Mouse (Mus musculus): Measurements from ENCODE around the gene Gm11060.

The Gm11060 gene

GRCm38 (mm10) chr2:105091718-105092117 lies at the start of gene Gm11060:
Gm11060 (plus strand) TSS chr2:105092018.
- no peak for DNase-seq (ENCODE audit: low spot score)

- no peak for DNase-seq (ENCODE audit: low spot score)
Observed at GRCm38 (mm10) chr2:105043152-105043551, 48.7 kb upstream of the Gm11060 start.

GRCm38 (mm10) chr2:105048301-105048700 lies 43.5 kb upstream of the Gm11060 start:
- no peak for DNase-seq (ENCODE audit: low spot score)

DNA sequence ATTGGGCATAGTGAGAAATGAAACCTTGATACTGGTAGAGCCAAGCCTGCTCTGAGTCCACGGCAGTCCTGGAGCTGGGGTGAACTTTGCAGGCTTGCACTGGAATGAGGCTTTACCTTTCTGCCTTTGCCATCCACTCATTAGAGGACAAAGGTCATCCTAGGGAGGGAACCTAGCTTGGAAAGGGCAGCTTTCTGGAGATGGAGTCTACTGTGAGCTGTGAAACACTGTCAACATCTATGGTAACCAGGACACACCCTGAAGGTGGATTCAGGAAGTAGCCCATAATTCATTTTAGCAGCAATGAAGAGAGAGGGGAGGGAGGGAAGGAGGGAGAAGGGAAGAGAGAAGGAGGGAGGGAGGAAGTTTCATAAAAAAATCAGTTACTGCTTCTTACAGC lies 36.3 kb upstream of the Gm11060 start:
- no peak for DNase-seq (ENCODE audit: low spot score)

GRCm38 (mm10) chr2:105058577-105059116 lies 33.2 kb upstream of the Gm11060 start:
- no peak for DNase-seq (ENCODE audit: low spot score)

- no peak for DNase-seq (ENCODE audit: low spot score)
Observed at GRCm38 (mm10) chr2:105062741-105063372, 29.0 kb upstream of the Gm11060 start.

GRCm38 (mm10) chr2:105072496-105072895 lies 19.3 kb upstream of the Gm11060 start:
- peak; percentile 22 for DNase-seq (ENCODE audit: low spot score)

DNA sequence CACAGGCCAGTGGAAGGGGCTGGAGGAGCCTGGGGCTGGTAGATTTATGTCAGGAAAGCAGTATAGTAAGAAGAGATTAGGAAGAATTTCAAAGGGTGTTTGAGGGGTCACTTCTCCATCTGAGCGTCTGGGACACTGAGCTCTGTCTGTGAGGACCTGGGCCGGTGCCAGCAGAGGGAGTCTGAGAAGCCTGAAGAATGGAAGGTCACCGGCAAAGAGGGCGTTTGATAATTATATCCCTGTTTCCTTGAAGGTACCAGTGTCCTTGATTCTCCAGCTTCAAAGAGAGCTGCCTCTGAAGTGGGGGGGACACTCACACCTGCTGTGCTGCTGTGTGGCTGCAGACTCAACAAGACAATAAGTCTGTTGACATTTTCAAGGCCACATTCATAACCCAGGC lies 17.6 kb upstream of the Gm11060 start:
- DNase-seq (ENCODE audit: low spot score) = no peak

GRCm38 (mm10) chr2:105075809-105076208 lies 16.0 kb upstream of the Gm11060 start:
- no peak for DNase-seq (ENCODE audit: low spot score)

DNA sequence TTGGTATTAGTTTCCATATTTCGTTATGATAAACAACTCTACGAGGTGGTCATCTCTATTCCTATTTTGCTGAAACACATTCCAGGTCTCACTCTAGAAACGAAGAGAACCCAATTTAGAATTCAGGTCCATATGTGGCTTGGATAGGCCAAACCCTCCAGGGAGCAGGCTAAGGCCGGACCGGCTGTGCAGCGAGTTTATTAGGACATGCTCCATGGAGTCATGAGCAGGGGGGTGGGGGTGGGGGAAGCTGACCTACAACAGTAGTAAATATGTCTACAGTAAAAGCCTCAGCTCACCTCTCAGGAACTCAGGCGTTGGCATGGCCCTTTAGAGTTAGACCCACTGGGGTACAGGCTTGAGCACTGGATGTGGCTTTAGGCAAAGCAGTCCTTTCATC lies 14.7 kb upstream of the Gm11060 start:
- DNase-seq (ENCODE audit: low spot score) = no peak

DNA sequence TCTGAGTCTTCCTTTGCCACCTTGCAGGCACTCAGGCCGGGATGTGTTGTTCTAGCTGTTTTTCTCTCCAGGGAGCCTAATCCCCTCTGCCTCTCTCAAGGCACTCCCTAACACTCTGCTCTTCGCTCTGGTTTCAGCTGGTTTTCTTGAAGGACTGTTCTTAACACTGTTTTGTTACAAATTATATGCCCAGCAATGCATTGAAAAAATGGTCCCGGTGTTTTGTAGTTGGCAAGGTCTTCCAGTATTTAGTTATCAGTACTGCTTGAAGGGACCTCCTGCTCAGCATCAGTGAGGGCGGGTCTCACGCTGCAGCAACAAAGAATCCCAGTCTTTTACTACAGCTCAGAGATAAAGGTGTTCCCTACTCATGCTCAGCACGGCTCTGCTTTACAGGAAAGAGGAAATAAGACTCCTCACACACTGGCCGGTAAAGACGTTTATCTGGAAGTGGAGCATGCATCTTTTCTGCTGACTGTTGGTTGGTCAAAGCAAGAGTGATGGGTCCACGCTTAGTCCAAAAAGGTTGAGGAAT lies 9.5 kb upstream of the Gm11060 start:
- no peak for DNase-seq (ENCODE audit: low spot score)

GRCm38 (mm10) chr2:105084035-105084434 lies 7.8 kb upstream of the Gm11060 start:
- DNase-seq (ENCODE audit: low spot score) = no peak

GRCm38 (mm10) chr2:105086081-105086480 lies 5.7 kb upstream of the Gm11060 start:
- no peak for DNase-seq (ENCODE audit: low spot score)

DNA sequence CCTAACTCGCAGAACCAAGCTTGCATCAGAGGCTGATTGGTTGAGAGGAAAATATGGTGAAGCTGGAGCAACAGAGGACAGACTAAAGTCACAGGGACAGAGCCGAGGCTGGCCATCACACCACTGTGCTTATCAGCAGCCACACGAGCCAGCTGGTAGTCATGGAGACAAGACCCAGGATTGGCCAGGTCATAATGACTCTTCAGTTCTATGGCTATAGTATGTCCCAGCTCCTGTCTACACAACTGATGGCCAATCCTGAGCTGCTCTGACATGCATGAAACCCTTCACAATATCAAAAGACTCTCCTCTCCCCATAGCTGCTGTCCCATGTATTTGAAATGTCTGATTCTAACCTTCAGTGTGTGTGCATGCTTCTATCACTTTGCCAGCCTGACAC lies 3.8 kb upstream of the Gm11060 start:
- DNase-seq (ENCODE audit: low spot score) = no peak

GRCm38 (mm10) chr2:105089083-105089482 lies 2.7 kb upstream of the Gm11060 start:
- peak; percentile 13 for DNase-seq (ENCODE audit: low spot score)

- DNase-seq (ENCODE audit: low spot score) = no peak
Observed at GRCm38 (mm10) chr2:105089581-105090508, 2.0 kb upstream of the Gm11060 start.

GRCm38 (mm10) chr2:105090991-105091390 lies 827 bp upstream of the Gm11060 start:
- no peak for DNase-seq (ENCODE audit: low spot score)

DNA sequence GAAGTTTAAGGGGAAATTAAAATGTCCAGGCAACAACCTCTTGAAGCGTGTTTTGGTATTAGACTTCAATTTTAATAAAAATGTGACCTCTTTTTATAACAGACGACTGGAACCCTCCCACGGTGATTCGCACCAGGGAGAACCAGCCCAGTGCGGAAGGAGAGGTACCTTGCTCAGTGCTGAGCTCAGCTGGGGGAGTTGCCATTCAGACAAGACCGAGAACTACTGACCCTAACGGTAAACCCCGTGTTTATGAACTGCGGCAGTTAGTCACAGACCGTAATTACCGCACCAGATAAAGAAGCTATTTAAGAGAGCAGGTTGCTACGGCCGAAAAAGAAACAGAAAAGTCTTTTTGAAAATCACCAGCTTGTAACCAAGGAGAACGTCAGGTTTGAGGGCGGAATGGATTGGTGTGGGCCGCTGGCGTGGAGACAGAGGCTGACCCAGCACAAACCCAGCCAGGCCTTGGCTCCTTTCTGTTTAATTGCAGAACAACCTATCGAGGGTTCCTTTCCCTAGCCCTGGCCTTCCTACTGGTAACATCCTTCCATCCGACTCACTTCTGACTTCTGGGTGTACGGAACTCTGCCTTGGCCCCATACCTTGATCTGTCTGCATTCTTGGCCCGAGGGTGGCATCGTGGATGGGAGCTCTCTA lies 5.6 kb downstream of the Gm11060 start:
- no peak for DNase-seq (ENCODE audit: low spot score)

DNA sequence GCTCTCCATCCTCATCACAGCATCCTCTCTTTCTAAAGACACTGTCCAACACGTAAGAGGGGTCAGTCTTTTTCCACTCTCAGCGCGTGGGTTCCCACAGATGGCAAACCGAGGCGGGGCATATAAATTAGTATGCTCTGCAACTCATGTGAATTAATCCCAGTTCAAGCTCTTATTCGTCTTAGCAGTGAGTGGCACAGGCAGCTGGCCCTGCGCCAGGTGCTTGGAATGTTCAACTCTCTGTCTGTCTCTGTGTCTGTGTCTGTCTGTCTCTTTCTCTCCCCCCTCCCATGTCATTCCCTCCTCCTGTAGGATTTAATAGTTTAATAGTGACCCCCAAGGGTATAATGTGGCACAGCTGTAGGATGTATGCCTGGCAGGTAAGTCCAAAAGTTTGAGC lies 7.6 kb downstream of the Gm11060 start:
- DNase-seq (ENCODE audit: low spot score) = no peak

DNA sequence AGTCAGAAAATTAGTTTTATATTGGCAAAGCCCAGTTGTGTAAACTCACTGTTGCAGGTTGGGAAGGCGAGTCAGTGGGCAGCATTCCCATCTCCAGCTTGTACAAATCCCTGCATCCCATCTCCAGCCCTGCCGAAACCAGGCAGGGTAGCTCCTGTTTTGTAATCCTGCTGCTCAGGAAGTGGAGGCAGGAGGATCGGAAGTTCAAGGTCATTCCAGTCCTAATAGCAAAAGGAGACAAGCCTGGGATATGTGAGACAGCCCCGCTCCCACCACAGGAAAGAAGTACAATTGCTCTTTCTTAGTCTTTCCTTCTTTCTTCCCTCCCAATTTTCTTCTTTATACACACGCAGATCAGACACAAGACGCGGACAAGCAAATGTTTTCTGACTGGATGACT lies 8.7 kb downstream of the Gm11060 start:
- DNase-seq (ENCODE audit: low spot score) = no peak

- peak; percentile 70 for DNase-seq (ENCODE audit: low spot score)
Observed at GRCm38 (mm10) chr2:105108703-105109158, 16.9 kb downstream of the Gm11060 start.

GRCm38 (mm10) chr2:105114074-105114473 lies 22.3 kb downstream of the Gm11060 start:
- no peak for DNase-seq (ENCODE audit: low spot score)
